Mouse (Mus musculus): ENCODE data around the gene Crybb2.

- TF ChIP-seq CTCF (IDR thresholded peaks at IDR 0.05; ENCODE audit: insufficient read depth, low read depth, low read length) (no peak), POLR2A (IDR thresholded peaks at IDR 0.05; ENCODE audit: insufficient read depth, low read depth, low read length) (no peak)
These were observed 35.6 kb upstream of the Crybb2 start for GRCm38 (mm10) chr5:113105481-113105880.
